Mouse (Mus musculus) ES-Bruce4 (cell line): ENCODE data around the gene Rabggta. TPM values are rescaled to one million over a fixed set of nuclear protein-coding genes. Genes with fewer than 3 reads are reported as not detected.

Experiments used
- H3K27ac ChIP-seq: 2 replicates; pipeline ENCODE4 v1.5.1; 2012; ENCODE audit warnings: low read length, inconsistent platforms; ENCODE audit not compliant: insufficient read depth
- H3K27me3 ChIP-seq: 2 replicates; pipeline ENCODE4 v1.6.1; 2012; ENCODE audit warnings: mild to moderate bottlenecking, low read length, inconsistent platforms; ENCODE audit not compliant: control insufficient read depth, poor library complexity, insufficient read depth, severe bottlenecking
- H3K36me3 ChIP-seq: 2 replicates; pipeline ENCODE4 v1.6.1; 2012; ENCODE audit warnings: inconsistent platforms, mild to moderate bottlenecking, low read length, moderate library complexity; ENCODE audit not compliant: control insufficient read depth, poor library complexity, insufficient read depth, severe bottlenecking
- H3K4me1 ChIP-seq: one replicate; pipeline ENCODE4 v1.8.1; 2011; ENCODE audit warnings: low read length; ENCODE audit not compliant: control insufficient read depth, insufficient read depth
- H3K4me3 ChIP-seq: 2 replicates; pipeline ENCODE4 v1.5.1; 2011; ENCODE audit warnings: low read depth, mild to moderate bottlenecking, low read length
- H3K9ac ChIP-seq: 2 replicates; pipeline ENCODE4 v1.6.1; 2012; ENCODE audit warnings: low read depth, mild to moderate bottlenecking, inconsistent platforms; ENCODE audit not compliant: poor library complexity, severe bottlenecking
- H3K9me3 ChIP-seq: replicated peaks from 2 replicates; pipeline ENCODE4 v1.6.1; 2012; ENCODE audit warnings: mild to moderate bottlenecking, low read length, inconsistent platforms; ENCODE audit not compliant: control insufficient read depth, poor library complexity, insufficient read depth, severe bottlenecking
- CTCF ChIP-seq: IDR thresholded peaks from one replicate; pipeline ENCODE4 v1.8.1; 2011; ENCODE audit warnings: low read depth, low read length
- EP300 ChIP-seq: IDR thresholded peaks from 2 replicates; pipeline ENCODE4 v1.6.1; 2011; ENCODE audit warnings: low read depth, low read length; ENCODE audit not compliant: insufficient read depth
- POLR2A ChIP-seq: IDR thresholded peaks from one replicate; pipeline ENCODE4 v1.8.1; 2011; ENCODE audit warnings: low read length; ENCODE audit not compliant: insufficient read depth
- polyA plus RNA-seq: library from polyadenylated mRNA; stranded (reverse); fragments of >200 nt; gene quantifications from 2 replicates; pipeline ENCODE4 v1.2.4, GENCODE M21; 2011; ENCODE audit warnings: low read depth; ENCODE audit not compliant: missing spikeins, insufficient read depth, insufficient read length

The Rabggta gene
- polyA plus RNA-seq, 1 experiment, result 42.5 TPM

DNA sequence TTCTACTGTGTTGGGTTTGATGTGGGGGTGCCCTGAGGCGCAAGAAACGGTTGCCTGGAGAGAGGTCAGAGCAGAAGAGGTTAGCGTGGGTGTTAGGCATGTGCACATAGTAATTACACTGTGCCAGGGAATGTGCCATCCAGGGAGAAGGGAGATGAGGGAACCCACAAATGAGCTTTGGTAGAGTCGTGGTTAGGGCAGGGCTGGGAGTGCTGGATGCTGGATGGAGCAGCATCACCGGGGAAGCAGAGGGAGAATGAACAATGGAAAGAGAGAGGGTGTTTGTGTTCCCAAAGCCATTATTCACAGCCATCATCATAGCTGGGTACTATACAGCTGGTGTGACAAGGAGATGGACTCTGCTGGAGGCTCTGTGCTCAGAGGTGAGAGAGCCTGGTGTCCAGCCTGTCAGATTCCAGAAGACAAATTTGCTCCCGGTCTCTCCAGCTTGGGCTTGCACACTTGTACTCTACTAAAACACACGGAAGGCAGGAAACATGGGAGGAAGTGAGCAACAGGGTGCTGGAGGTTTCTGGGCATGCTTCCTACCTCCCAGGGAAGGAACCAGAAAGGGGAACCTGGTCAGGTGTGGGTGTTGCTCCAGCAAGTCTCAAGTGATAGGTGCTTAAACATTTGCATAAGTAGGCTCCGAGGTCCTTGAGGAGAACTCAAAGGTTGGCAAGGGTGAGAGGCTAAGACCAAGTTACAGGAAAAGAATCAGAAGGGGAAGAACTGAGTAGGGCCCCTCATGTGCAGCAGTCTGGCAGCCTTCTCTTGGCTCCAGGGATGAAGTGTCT is 6.0 kb upstream of the Rabggta start:
- Histone ChIP-seq H3K27ac (no peak overlapping the region), H3K36me3 (no peaks in the 10 kb centered on the region), H3K4me3 (no peak overlapping the region), H3K4me1 (no peaks in the 10 kb centered on the region), H3K9ac (no peak overlapping the region), H3K27me3 (no peaks in the 10 kb centered on the region), H3K9me3 (no peaks in the 10 kb centered on the region)
- no peak for TF ChIP-seq POLR2A
- no peak for TF ChIP-seq EP300
- no peak for TF ChIP-seq CTCF

DNA sequence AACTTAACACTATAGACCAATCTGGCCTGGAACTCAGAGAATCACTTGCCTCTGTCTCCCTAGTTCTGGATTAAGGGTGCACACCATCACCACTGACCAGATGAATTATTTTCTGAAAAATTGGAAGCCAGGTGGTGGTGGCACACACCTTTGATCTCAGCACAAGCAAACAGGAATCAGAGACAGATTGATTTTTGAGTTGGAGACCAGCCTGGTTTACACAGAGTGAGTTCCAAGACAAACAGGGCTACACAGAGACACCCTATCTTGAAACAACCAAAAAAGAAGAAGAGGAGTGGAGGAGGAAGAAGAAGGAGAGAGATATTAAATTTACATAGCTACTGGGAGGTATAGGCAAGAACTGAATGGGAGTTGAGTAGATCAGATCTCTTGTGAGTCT is 4.2 kb upstream of the Rabggta start:
- H3K4me3 ChIP-seq, result no peak overlapping the region
- H3K9ac ChIP-seq, result no peak overlapping the region
- H3K36me3 ChIP-seq, result no peaks in the 10 kb centered on the region
- H3K27ac ChIP-seq, result no peak overlapping the region
- no peaks in the 10 kb centered on the region for H3K9me3 ChIP-seq
- H3K4me1 ChIP-seq, result no peaks in the 10 kb centered on the region
- no peaks in the 10 kb centered on the region for H3K27me3 ChIP-seq
- no peak for TF ChIP-seq CTCF
- TF ChIP-seq EP300, result no peak
- TF ChIP-seq POLR2A, result no peak

DNA sequence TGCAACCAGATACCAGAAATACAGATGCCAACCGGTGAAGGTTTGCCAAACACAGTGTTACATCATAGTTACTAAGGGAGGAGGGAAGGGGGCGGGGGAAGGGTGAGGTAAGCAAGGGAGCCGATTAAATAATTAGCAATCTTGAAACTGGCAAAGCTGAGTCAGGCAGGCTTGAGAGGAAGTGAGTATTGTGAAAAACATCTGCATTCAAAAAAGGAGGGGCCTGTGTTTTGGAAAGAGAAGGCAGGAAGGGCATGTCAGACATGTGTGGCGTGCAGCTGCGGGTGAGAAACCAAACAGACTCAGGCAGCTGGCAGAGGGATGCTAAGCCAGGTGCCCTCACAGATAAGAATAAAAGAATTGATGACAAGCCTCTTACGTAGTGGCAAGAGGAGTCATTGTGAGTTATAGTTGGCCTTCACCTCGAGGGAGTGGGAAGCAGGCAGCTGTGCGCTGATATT is 2.4 kb upstream of the Rabggta start:
- Histone ChIP-seq H3K4me1 (no peaks in the 10 kb centered on the region), H3K27ac (peak overlapping the region; percentile 20; the same call in 1 of the 2 replicates), H3K36me3 (no peaks in the 10 kb centered on the region; the same call in 1 of the 2 replicates), H3K27me3 (no peaks in the 10 kb centered on the region), H3K9ac (0 out of 2 replicates have a peak overlapping the region, but pooled peaks have one; percentile 18), H3K9me3 (no peaks in the 10 kb centered on the region), H3K4me3 (no peak overlapping the region)
- TF ChIP-seq EP300, result no peak
- TF ChIP-seq POLR2A, result no peak
- TF ChIP-seq CTCF, result no peak

DNA sequence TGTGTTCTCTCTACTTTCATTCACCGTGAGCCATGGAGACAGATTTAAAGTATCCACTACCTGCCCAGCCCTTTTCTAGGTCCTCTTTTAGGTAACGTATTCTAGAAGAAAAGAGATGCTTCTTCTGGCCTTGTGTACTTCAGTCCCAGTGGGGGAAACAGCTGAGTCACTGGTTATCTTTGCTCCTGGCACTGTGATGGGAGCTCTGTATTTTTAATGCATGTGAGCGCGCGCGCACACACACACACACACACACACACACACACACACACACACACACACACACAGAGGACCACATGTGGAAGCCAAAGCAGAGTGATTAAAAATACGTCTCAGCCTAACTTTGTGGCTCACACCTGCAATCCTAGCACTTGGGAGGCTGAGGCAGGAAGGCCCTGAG is 1.4 kb upstream of the Rabggta start:
- Histone ChIP-seq H3K9me3 (no peaks in the 10 kb centered on the region), H3K36me3 (peaks cover 4% of the 10 kb centered on the region), H3K27ac (no peak overlapping the region), H3K4me1 (no peaks in the 10 kb centered on the region), H3K27me3 (no peaks in the 10 kb centered on the region), H3K9ac (no peak overlapping the region), H3K4me3 (no peak overlapping the region)
- TF ChIP-seq CTCF (no peak), EP300 (no peak), POLR2A (no peak)

DNA sequence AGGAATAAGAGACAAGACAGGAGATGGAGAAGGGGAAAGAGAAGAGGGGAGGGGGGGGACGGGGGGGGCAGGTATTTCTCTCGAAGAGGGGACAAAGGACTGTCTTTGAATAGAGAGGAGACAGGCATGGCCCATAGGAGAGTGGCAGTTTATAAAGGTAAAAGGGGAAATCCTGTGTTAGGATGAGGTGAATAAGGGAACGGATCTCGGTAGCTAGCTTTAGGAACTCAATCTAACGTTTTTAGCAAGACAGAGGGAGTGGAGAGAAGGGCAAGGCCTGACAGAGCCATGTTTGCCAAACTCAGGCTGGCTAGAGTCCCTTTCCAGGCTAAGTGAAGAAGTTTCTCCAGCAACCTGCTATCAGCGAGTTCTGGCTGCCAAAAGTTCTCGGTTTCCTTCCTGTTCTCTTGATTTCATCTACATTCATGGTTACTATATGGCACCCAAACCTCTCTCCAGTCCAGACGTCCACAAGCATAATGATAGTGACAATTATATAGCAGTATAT is 429 bp upstream of the Rabggta start:
- peak overlapping the region; percentile 25; the same call in 1 of the 2 replicates for H3K4me3 ChIP-seq
- H3K9ac ChIP-seq, result peak overlapping the region; percentile 54
- TF ChIP-seq POLR2A (no peak), EP300 (no peak), CTCF (no peak)
- H3K27ac ChIP-seq, result peak overlapping the region; percentile 46; the same call in 1 of the 2 replicates
- H3K27me3 ChIP-seq, result no peaks in the 10 kb centered on the region
- H3K9me3 ChIP-seq, result no peaks in the 10 kb centered on the region
- peaks cover 12% of the 10 kb centered on the region for H3K36me3 ChIP-seq
- H3K4me1 ChIP-seq, result no peaks in the 10 kb centered on the region

DNA sequence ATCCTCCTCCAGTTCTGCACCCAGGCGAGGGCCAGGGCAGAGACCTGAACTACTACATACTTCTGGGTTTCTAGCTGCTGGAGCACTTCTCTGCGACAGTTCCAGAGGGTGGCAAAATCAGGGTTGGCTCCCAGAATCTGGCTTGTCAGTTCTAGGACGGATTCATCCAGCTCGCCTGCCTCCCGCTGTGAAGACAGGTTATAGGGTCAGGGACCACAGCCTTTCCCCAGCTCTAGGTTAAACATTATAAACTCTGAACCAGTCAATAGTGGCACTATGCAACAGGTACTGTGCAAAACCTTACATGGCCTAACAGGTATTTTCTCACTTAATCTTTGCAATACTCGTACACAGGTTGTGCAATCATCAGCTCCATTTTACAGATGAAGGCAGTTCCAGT is 987 bp downstream of the Rabggta start:
- TF ChIP-seq CTCF (no peak), EP300 (no peak), POLR2A (no peak)
- Histone ChIP-seq H3K36me3 (peaks cover 22% of the 10 kb centered on the region), H3K27ac (no peak overlapping the region), H3K9me3 (no peaks in the 10 kb centered on the region), H3K9ac (peak overlapping the region; percentile 40), H3K4me3 (peak overlapping the region; percentile 10; the same call in 1 of the 2 replicates), H3K4me1 (no peaks in the 10 kb centered on the region), H3K27me3 (no peaks in the 10 kb centered on the region)
